Mouse (Mus musculus): Measurements from ENCODE around the gene Enho.
"Not testable (repeated sequence)": the region's sequence is repeated elsewhere in the genome, so short reads cannot be mapped to it uniquely, and the experiment has no call there.

The Enho gene

DNA sequence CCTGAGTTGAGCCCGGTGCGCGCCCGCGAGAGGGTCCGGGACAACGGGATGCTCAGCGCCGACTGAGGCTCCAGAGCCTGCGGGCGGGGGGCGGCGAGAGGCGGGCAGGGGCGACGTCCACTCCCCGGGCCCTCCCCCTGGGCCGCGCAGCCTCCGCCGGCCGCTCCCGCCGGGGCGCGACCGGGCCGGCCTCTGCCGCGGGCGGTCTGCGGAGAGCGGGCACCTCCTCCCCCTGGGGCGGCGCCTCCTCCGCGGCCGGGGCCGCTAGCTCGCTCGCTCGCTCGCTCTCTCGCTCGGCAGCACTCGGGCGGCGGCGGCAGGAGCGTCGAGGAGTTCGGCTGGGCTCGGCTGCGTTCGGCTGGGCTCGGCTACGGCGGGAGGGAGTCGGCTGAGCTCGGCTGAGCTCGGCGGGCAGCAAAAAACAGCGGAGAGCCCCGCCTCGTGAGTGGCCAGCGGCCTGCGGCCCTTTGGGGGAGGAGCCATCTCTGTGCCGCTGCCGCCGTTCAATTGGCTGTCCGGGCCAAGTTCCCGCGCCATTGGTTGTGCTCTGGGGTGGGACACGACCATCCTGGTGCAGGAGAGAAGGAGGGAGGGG, at the start of gene Enho:
Gene Enho, minus strand, starts transcription at position 412 of the 595 bp plus-strand sequence.
- peak; percentile 81 to 88 for DNase-seq

DNA sequence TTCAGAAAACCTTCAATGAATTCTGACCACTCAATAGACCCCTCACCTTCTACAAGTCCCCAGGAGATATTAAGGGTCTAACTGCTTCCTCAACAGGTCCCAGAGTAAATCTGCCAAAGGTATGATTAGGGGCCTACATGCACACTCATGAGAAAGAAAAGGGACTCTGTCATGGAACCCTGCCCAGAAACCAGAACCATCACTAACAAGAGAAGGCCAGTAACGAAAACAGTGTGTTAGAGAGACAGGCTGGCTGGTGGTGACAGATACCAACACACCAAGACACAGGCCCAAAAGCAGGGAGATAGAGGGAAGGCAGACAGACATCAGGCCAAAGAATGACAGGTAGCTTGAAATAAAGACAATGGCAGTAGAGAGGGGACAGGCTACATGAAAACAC, 48.4 kb upstream of the Enho start:
- not testable (repeated sequence) for DNase-seq

DNA sequence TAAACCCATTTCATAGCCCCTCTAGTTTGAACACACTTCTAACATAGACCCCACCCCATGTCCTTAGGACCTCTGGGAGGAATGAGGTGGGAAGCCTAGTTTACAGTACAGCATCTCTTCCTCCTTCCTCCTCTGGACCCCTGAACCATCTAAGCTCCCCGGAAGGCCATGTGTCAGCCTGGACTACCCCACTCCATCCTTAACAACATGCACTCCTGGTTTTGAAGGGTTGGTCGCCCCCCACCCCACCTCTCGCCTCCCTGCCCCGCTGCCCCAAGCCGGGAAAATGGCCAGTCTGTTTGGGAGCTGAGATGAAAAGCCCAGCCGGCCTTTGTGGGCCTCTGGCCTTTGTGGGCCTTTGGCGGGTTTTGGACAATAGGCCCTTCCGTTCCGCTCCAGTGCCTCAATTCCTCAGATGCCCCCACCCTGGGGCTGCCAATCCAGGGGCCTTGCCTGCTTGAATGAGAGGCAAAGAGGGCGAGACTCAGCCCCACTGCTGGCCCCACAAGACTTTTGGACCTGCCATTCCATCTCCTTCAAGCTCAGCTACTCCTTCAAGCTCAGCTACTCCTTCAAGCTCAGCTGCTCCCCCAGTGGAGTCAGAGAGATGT, 45.9 kb upstream of the Enho start:
- not testable (repeated sequence) for DNase-seq

DNA sequence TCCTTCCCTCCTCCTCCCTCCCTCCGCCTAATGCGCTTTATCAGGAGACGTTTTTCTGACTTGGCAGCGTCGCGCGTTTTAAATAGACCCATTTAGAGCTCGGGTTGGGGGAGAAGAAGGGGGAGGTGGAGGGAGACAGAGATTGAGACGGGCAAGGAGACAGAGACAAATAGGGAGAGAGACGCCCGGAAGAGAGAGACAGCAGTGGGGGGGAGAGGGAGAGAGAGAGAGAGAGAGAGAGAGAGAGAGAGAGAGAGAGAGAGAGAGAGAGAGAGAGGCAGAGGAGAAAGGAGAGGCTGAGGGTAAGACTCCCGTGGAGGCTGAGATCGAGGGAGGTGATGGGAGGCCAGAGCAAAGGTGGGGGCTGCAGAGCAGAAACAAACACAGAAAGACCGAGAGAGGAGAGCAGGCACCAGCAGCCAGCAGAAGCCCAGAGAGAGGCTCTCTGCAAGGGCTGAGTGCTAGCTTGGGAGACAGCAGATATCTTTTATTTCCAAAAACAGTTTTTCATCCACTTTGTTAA, 44.9 kb upstream of the Enho start:
- DNase-seq, result not testable (repeated sequence)

DNA sequence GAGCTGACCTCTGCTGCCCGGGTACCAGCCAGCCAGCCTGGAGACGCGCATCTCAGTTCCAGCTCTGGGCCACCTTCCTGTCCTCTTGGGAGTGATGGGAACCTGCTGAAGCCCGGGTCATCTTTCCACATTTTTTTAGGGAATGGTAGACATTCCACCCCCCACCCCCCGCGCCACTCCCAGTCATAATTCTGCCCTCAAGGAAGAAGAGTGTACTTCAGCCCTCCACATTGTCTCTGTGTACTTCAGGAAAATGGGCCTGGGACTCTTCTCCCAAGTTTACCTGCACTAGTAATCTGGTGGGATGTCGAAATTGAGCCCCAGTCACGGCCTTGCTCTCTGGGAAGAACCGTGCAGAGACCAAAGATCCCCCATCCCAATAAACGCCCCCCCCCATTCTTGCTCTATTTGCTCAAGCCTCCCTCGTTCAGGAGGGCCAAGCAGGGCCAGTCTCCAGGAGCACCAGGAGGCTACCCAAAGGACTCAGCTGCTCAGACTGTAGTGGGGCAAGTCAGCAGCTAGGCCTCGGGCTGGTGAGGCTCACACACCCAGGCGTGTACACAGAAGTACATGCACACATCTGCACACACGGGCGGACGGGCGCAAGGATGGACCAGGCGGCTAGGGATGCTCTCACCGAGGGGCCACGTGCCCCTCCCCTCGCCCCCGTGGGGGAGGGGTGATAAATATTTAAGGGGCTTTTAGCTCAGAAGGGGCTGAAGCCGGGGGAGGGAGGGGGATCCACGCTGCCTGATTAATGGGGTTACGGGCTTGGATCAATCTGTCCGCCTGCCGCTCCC, 44.2 kb upstream of the Enho start:
- DNase-seq, result not testable (repeated sequence)

GRCm38 (mm10) chr4:41683303-41683702, 43.2 kb upstream of the Enho start:
- not testable (repeated sequence) for DNase-seq

- DNase-seq, result no peak
Measured at GRCm38 (mm10) chr4:41682789-41683188, 42.7 kb upstream of the Enho start.

DNA sequence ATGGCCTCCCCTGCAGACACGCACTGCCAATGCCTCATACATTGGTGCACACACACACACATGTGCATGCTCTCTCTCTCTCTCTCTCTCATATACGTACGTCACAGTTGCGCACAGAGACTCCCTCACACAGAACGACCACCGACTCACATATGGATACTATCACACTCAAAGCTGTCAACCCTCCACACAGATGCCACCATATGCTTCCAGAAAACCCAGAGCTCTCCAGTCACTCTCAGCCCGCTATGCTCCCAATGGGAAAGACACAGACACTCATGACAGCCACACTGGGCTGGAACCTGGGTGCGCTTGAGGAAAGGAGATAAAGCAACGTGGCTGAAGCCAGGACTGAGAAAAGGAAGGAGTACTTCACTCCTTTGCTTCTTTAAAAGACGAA, 41.8 kb upstream of the Enho start:
- DNase-seq, result no peak

- no peak for DNase-seq
Measured at GRCm38 (mm10) chr4:41681176-41681575, 41.1 kb upstream of the Enho start.

DNA sequence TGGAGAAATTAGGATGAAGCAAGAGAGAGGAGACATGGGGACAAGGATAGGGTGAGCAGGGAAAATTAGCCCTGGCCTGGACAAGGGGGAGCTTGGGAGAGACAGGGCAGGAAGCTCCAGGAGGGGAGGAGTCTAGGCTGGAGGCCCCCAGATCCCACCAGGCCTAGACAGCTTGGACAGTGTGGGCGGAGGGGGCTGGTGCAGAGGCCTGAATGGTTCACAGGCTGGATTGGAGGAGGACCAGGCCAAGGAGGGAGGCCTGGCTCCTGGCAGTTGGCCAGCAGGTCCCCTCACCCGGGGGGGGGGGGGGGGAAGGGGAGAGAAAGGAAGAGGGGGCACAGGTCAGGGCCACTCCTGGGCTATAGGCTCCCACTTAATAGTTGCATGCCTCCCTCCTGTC, 39.2 kb upstream of the Enho start:
- DNase-seq, result no peak

DNA sequence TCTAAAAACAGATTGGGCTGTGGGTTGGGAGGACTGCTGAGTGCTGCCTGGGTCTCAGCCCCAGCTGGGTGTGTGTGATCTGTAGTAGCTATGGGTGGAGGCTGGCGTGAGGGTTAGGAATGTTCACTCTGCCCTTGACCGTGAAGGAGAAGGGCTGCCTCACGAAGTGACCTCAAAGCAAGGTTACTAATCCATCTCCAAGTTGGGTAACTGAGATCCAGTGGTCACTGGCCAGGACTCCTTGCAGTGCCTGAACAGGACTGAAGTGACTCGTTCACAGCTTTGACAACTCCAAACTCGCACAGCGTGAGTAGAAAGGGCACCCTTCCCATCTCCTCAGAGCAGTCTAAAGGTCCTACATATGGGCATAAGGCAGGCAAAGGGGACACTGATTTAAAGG, 38.7 kb upstream of the Enho start:
- DNase-seq, result no peak

DNA sequence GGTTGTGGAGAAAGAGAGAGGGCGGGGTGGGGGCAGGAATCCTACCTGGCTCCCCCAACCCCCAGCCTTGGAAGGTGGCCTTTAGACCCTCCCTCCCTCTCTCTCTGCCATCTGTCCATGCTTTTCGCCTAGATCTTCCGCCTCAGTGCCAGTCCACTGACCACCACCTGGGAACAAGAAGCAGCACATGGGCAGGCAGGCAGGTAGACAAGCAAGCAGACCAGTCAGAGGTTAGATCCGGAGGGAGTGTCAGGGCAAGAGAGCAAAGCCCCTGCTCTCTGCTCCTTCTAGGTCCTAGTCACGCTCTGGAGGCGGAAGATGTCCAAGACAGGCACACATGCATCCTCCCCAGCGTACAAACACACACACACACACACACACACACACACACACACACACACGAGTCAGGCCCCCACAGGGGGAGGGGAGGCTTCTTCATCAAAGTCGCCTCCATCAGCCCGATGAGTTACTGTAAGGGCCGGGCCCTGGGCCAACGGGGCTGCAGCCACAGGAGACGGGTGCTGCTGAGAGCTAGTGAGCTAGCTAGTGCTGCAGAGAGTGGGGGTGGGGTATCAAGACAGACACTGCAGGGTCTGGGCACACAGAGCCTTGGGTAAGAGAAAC, 37.0 kb upstream of the Enho start:
- DNase-seq, result no peak

DNA sequence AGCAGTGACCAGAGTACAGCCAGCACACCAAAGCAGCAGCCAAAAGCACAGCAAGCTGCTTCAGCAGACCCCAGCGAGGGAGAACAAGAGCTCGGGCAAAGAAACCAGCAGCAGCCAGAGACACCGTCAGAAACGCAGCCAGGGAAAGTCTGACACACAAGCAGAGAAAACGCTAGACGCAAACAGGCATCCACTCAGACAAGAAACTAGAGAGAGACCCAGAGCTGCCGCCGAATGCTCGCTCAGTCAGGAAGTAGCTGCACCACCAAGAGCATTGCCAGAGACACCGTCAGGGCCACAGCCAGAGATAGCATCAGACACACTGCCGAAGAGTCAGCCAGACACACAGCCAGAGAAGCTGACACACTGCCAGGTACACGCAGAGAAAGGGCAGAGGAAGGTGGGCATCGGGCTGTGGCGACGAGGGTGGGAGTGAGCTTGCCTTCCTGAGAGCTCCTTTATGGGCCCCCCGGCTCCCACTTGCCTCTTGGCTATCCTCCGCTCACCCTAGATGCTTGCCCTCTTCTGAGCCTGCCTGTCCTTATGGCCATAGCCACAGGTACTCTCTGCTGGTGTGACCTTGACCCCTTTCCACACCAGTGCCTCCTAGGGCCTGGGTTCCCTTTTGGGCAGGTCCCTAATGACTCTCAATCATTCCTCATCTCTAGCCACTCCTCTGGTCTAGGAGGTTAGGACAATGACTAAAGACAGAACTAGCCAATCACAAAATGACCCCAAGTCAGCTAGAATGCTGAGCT, 36.3 kb upstream of the Enho start:
- no peak for DNase-seq

GRCm38 (mm10) chr4:41673186-41673585, 33.1 kb upstream of the Enho start:
- no peak for DNase-seq

GRCm38 (mm10) chr4:41672522-41672963, 32.4 kb upstream of the Enho start:
- no peak for DNase-seq

- no peak for DNase-seq
Measured at GRCm38 (mm10) chr4:41671963-41672480, 31.9 kb upstream of the Enho start.

DNA sequence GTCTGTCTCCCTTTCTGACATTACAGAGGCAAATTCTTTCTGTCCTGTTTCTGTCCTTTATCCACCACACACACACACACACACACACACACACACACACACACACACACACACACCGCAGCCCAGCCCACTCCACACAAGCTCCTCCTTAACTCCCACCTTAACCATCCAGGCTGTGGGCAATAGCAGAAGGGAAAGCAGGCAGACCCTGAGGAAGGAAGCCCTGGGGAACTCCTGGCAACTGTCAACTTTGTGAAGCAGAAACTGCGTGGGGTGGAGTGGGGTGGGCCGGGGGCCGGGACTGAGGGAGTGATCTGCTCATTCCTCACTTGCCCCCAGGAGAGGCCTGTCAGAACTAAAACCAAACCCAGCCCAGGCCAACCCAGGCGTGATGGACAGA, 31.4 kb upstream of the Enho start:
- no peak for DNase-seq

- no peak for DNase-seq
Measured at GRCm38 (mm10) chr4:41670836-41671235, 30.7 kb upstream of the Enho start.

DNA sequence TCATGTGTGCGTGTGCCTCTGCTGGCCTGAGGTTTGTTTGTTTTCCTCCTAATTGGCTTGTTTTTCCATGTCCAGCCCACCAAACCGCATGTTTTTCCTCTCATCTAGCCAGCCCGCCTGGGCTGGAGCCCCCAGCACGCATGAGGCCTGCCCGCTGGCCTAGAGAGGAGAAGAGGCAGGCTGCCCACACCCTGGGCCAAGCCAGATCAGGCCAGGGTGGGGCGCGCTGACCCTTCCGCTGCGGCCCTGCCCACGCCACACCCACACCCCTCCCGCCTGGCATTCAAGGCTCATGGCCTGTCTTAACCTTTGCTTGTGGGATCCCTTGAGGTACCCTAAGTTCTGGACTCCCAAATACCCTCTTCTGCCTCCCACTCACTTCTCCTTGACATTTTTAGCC, 26.5 kb upstream of the Enho start:
- DNase-seq, result no peak

GRCm38 (mm10) chr4:41665009-41665675, 25.0 kb upstream of the Enho start:
- DNase-seq, result no peak

GRCm38 (mm10) chr4:41664533-41664932, 24.4 kb upstream of the Enho start:
- DNase-seq, result no peak

GRCm38 (mm10) chr4:41663614-41664013, 23.5 kb upstream of the Enho start:
- no peak for DNase-seq

Data from spleen, adult 18-20 months (tissue).